Mouse (Mus musculus): ENCODE data around the gene Tbc1d1. TPM values are rescaled to one million over a fixed set of nuclear protein-coding genes. Genes with fewer than 3 reads are reported as not detected.

Gene Tbc1d1
- total RNA-seq, 2 experiments from 2014 or later = 22.3 to 26.1 TPM

GRCm38 (mm10) chr5:64377705-64378104, 221.6 kb downstream of the Tbc1d1 start:
- DNase-seq (ENCODE audit: low spot score in 2 of 2) = no peak

GRCm38 (mm10) chr5:64378591-64379275, 222.6 kb downstream of the Tbc1d1 start:
- no peak for DNase-seq (ENCODE audit: low spot score in 2 of 2)

DNA sequence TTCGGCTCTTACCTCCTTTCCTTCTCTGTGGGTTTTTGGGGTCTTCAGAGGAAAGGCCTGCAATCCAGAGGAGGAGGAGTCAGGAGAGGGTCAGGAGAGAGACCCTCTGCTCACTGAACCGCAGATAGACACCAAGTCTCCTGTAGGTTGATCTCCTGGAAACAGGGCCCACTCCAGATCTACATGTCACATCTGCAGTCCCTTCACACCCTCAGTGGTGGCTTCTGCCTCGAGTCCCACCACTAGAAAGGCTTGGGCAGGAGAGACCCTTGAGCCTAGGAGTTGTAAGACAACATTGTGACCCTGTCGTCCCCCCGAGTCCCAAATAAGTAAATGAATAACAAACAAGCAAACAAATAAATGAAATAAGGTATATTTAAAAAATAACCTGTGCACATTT, 223.7 kb downstream of the Tbc1d1 start:
- no peak for DNase-seq (ENCODE audit: low spot score in 2 of 2)

DNA sequence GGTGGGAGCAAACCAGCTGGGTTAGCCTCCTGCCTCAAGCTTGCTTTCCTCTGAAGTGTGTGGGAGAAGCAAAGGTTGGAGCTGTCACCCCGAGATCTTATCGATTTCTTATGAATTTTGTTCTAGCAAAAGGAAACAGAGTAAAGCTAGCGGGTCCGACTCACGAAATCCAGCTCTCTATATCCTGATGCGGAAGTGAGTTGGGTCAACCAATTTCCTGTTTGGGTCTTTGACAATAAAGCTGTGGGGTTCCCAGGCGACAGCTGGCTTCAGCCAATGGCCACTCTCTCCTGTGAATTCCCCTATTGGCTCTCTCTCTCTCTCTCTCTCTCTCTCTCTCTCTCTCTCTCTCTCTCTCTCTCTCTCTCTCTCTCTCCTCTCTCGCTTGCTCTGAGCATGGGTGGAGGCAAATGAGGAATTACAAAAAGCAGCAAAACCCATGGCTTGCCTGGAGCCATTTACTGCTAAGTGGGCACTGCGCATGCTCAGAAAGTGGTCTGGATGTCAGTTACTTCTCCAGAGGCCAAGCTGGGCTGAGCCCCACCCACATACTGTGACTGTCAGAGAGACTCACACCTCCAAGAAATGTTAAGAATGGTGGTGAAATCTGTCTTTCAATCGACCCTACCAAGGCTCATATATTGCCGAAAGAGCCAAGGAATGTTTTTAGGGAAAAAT, 224.7 kb downstream of the Tbc1d1 start:
- DNase-seq (ENCODE audit: low spot score in 2 of 2) = no peak

DNA sequence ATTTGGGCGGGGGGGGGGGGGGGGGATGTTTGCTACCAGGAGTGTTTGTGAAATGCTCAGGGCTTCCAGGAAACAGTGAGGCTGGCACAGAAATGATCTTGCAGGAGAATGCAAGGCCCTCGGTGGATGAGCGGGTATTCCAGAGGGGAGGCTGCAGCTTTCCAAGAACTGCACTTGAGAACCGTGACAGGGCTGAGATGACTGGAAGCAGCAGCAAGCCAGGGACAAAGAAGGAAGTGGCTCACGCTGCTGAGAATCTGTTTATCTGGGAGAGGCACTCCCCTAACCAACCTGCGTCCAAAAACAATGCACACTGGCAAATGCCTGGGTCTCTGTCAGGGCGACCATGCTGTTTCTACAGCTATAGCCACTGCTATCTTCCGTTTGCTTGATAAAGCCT, 225.4 kb downstream of the Tbc1d1 start:
- no peak for DNase-seq (ENCODE audit: low spot score in 2 of 2)

- peak; percentile 81 to 82 for DNase-seq (ENCODE audit: low spot score in 2 of 2)
Observed at GRCm38 (mm10) chr5:64382451-64383057, 226.4 kb downstream of the Tbc1d1 start.

DNA sequence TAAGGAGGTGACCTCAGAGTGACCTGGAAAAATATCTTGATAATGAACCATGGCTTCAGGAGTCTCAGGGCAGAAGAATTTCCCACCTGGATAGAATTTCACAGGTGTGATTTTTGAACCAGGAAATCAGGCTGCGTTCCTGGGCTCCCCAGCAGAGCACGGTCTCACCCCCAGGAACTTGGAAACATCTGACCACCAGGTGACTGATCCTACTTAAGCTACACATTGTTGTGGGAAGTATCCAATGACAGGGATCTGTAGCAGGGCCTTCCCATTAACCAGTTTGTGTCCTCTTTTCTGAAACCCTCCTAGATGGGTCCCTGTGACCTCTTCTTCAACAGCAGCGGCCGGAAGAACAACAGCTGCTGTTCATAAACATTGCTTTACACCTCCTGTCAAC, 227.1 kb downstream of the Tbc1d1 start:
- DNase-seq (ENCODE audit: low spot score in 2 of 2) = no peak

DNA sequence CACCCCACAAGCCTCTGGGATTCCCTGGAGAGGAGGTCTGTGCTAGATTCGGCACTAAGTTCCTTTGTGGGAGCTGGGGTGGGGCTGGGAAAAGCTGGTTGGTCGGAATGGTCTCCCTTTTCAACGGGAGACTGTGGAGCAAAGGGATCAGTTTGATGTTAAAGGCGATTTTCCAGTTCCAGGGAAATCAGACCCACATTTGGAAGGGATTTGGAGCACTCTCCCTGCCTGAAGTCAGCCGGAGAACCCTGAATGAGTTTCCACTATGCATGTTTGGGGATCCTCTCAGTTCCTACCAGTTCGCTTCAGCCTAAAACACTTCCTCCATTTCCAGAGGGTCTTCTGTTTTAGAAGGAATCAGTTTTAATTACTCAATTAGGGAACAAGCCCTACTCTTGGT, 228.4 kb downstream of the Tbc1d1 start:
- DNase-seq (ENCODE audit: low spot score in 2 of 2) = no peak

- DNase-seq (ENCODE audit: low spot score in 2 of 2) = no peak
Observed at GRCm38 (mm10) chr5:64386996-64387395, 230.9 kb downstream of the Tbc1d1 start.

DNA sequence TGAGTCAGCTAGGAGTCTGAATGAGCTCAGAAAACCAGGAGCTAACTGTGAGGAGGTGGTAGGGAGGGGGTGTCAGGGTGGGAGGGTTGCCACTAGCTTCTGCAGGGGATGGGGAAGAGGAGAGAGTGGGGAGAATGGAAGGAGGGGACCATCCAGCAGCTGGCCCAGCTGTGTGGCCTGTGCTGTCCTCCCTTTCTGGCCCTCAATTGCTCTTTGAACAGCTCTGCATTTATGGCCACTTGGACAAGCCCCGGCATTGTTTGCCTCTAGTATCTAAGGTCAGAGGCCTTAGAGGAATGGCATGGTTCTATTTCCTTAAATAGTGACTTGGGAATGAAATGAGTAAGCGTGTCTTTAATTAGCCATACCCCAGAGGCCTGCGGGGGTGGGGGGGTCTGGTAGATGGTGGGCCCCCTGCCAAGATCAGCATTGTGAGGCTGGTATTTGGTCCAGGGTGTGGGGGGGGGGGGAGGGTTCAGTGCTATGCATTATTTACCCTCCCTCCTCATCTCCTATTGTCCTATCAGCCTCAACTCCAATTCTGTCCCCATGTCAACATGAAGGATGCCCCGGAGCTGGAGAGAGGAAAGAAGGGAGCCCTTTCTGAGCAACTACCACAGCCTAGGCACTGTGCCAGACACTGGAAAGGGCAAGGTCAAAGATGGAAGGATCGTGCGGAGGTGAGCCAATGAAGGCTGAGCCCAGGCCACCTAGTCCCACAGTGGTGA, 233.3 kb downstream of the Tbc1d1 start:
- no peak for DNase-seq (ENCODE audit: low spot score in 2 of 2)

DNA sequence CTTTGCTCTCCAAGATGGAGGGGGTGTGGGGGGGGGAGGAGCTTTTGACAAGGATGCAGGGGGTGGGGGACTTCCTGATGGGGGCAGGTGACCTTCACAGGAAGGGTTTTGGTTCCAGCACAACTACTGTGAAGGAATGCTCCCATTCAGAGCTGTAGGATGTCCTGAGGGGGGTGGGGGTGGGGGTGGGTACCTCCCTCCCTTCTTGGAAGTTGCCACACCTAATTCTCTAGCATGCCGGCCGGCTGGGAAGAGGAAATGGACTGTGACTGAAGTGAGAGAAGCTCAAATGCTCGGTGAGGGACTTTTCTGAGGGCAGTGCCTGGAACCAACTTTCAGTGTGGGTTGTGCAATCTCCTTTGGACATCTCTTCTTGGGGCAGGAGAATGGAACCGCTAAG, 235.2 kb downstream of the Tbc1d1 start:
- DNase-seq (ENCODE audit: low spot score in 2 of 2) = no peak

GRCm38 (mm10) chr5:64392426-64393020, 236.4 kb downstream of the Tbc1d1 start:
- DNase-seq (ENCODE audit: low spot score in 2 of 2) = no peak

- no peak for DNase-seq (ENCODE audit: low spot score in 2 of 2)
Observed at GRCm38 (mm10) chr5:64393530-64393929, 237.4 kb downstream of the Tbc1d1 start.

- no peak for DNase-seq (ENCODE audit: low spot score in 2 of 2)
Observed at GRCm38 (mm10) chr5:64398155-64398554, 242.1 kb downstream of the Tbc1d1 start.

DNA sequence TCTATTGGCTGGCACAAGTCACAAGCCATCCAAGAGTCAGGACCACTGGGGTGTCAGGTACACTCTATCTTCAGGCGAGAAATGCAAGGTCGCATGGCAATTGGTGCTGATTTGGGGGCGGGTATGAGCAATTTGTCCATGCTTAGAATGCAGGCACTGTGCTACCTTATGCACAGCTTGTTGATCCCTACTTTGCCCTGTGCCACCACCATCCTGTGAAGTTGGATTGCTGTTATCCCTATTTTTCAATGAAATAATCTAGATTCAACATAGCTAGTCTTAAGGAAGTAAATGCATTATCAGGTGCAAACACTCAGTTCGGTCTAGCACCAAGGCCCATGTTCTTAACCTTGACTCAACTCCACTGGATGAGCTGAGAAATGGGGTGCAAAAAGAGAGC, 244.6 kb downstream of the Tbc1d1 start:
- DNase-seq (ENCODE audit: low spot score in 2 of 2) = no peak

Small RNA genes within 50 kb of the gene (microRNA-seq; reads per million reads assigned to microRNA genes)
- 0 reads per million in 2 experiments for gene Gm22395

Other genes with a start within 250 kb of the Tbc1d1 start
- 10 to 100 TPM; 12.5 to 13.0 TPM for gene Rell1, start 187.4 kb upstream of the Tbc1d1 start, total RNA-seq (2021)
- 10 to 100 TPM in 1 of 2 experiments, 1 to 10 TPM in 1; 9.7 to 12.4 TPM for gene Pgm2, start 63.4 kb upstream of the Tbc1d1 start, total RNA-seq (2021)

All from left cerebral cortex, adult 18-20 months (tissue).